Mouse (Mus musculus) embryonic facial prominence, embryonic 10.5 days (tissue): ENCODE measurements around the gene Agbl1. TPM values are rescaled to one million over a fixed set of nuclear protein-coding genes. Genes with fewer than 3 reads are reported as not detected.

Source experiments
- DNase-seq: peaks from one replicate; pipeline ENCODE4 v3.0.0-alpha.2; 2017; ENCODE audit warnings: low spot score
- H3K27ac ChIP-seq: fragments of 300-500 bp; sonication (generic); replicated peaks from 2 replicates; pipeline ENCODE4 v1.5.1; 2016; ENCODE audit warnings: mild to moderate bottlenecking
- H3K27me3 ChIP-seq: fragments of 300-500 bp; sonication (generic); replicated peaks from 2 replicates; pipeline ENCODE4 v1.6.1; 2016; ENCODE audit warnings: low read depth, mild to moderate bottlenecking; ENCODE audit not compliant: poor library complexity, severe bottlenecking
- H3K36me3 ChIP-seq: fragments of 300-500 bp; sonication (generic); replicated peaks from 2 replicates; pipeline ENCODE4 v1.6.1; 2016; ENCODE audit warnings: mild to moderate bottlenecking, moderate library complexity
- H3K4me1 ChIP-seq: fragments of 300-500 bp; sonication (generic); 2 replicates; pipeline ENCODE4 v1.6.1; 2016
- H3K4me3 ChIP-seq: fragments of 300-500 bp; sonication (generic); 2 replicates; pipeline ENCODE4 v1.5.1; 2016; ENCODE audit warnings: mild to moderate bottlenecking, moderate library complexity
- H3K9me3 ChIP-seq: fragments of 300-500 bp; sonication (generic); 2 replicates; pipeline ENCODE4 v1.6.1; 2016; ENCODE audit warnings: mild to moderate bottlenecking
- WGBS: fragments of 180-500 bp; shearing (Covaris S2); methylation state at CpG from one replicate; pipeline ENCODE4 v1.1.7; 2016; 5-methylcytosine and 5-hydroxymethylcytosine counted together
- polyA plus RNA-seq: library from polyadenylated mRNA; unstranded; fragments of >200 nt; fragmentation: Nextera tagmentation; extraction: Ambion mirVana; gene quantifications from 2 replicates; pipeline ENCODE4 v1.2.1, GENCODE M21; 2016

Agbl1 gene
- polyA plus RNA-seq, 1 experiment from 2014 or later, result not detected

- Histone ChIP-seq H3K4me1 (peaks cover 9% of the 10 kb centered on the region), H3K4me3 (no peak overlapping the region), H3K27me3 (no peaks in the 10 kb centered on the region), H3K36me3 (no peaks in the 10 kb centered on the region), H3K27ac (no peak overlapping the region), H3K9me3 (no peaks in the 10 kb centered on the region)
- WGBS, result 48% methylated on average over 15 of the region's 15 CpGs
- peak; percentile 32 for DNase-seq
These were observed 903.1 kb downstream of the Agbl1 start for GRCm38 (mm10) chr7:77132615-77133420.

- Histone ChIP-seq H3K4me3 (no peak overlapping the region), H3K4me1 (peaks cover 9% of the 10 kb centered on the region), H3K27ac (no peak overlapping the region), H3K27me3 (no peaks in the 10 kb centered on the region), H3K9me3 (no peaks in the 10 kb centered on the region), H3K36me3 (no peaks in the 10 kb centered on the region)
- WGBS, result 87% methylated on average over 2 of the region's 2 CpGs
- DNase-seq, result no peak
These were observed 905.2 kb downstream of the Agbl1 start for GRCm38 (mm10) chr7:77134860-77135259.

- no peak for DNase-seq
- no peaks in the 10 kb centered on the region for H3K36me3 ChIP-seq
- no peaks in the 10 kb centered on the region for H3K9me3 ChIP-seq
These were observed 909.0 kb downstream of the Agbl1 start for GRCm38 (mm10) chr7:77138707-77139106.

GRCm38 (mm10) chr7:77147527-77147926, 917.8 kb downstream of the Agbl1 start:
- WGBS, result 75% methylated on average over 3 of the region's 3 CpGs

More at GRCm38 (mm10) chr7:77138707-77139106, 909.0 kb downstream of the Agbl1 start:
- Histone ChIP-seq H3K27me3 (no peaks in the 10 kb centered on the region), H3K4me1 (no peaks in the 10 kb centered on the region), H3K27ac (no peak overlapping the region), H3K4me3 (no peak overlapping the region)

GRCm38 (mm10) chr7:77148820-77149219, 919.1 kb downstream of the Agbl1 start:
- peaks cover 5% of the 10 kb centered on the region for H3K4me1 ChIP-seq
- WGBS, result 84% methylated on average over 4 of the region's 4 CpGs

More at GRCm38 (mm10) chr7:77147527-77147926, 917.8 kb downstream of the Agbl1 start:
- H3K9me3 ChIP-seq, result no peaks in the 10 kb centered on the region
- no peaks in the 10 kb centered on the region for H3K36me3 ChIP-seq
- no peak overlapping the region for H3K27ac ChIP-seq
- DNase-seq, result no peak
- H3K4me1 ChIP-seq, result peaks cover 4% of the 10 kb centered on the region
- no peaks in the 10 kb centered on the region for H3K27me3 ChIP-seq
- no peak overlapping the region for H3K4me3 ChIP-seq

GRCm38 (mm10) chr7:77149846-77150245, 920.2 kb downstream of the Agbl1 start:
- H3K27me3 ChIP-seq, result no peaks in the 10 kb centered on the region
- H3K36me3 ChIP-seq, result no peaks in the 10 kb centered on the region
- no peak overlapping the region for H3K4me3 ChIP-seq
- DNase-seq, result no peak
- WGBS, result 83% methylated on average over 2 of the region's 2 CpGs
- H3K27ac ChIP-seq, result no peak overlapping the region
- no peaks in the 10 kb centered on the region for H3K9me3 ChIP-seq
- H3K4me1 ChIP-seq, result peaks cover 5% of the 10 kb centered on the region

More at GRCm38 (mm10) chr7:77148820-77149219, 919.1 kb downstream of the Agbl1 start:
- Histone ChIP-seq H3K4me3 (no peak overlapping the region), H3K9me3 (no peaks in the 10 kb centered on the region), H3K27ac (no peak overlapping the region), H3K27me3 (no peaks in the 10 kb centered on the region), H3K36me3 (no peaks in the 10 kb centered on the region)
- DNase-seq, result no peak

- Histone ChIP-seq H3K4me1 (peaks cover 5% of the 10 kb centered on the region), H3K27me3 (no peaks in the 10 kb centered on the region), H3K36me3 (no peaks in the 10 kb centered on the region), H3K9me3 (no peaks in the 10 kb centered on the region), H3K27ac (no peak overlapping the region), H3K4me3 (no peak overlapping the region)
- 23% methylated on average over 3 of the region's 3 CpGs for WGBS
- DNase-seq, result no peak
These were observed 922.7 kb downstream of the Agbl1 start for GRCm38 (mm10) chr7:77152393-77152792.

- Histone ChIP-seq H3K4me1 (peaks cover 5% of the 10 kb centered on the region), H3K9me3 (no peaks in the 10 kb centered on the region), H3K27me3 (no peaks in the 10 kb centered on the region), H3K36me3 (no peaks in the 10 kb centered on the region), H3K27ac (no peak overlapping the region), H3K4me3 (no peak overlapping the region)
- no peak for DNase-seq
- 34% methylated on average over 1 of the region's 1 CpGs for WGBS
These were observed 923.2 kb downstream of the Agbl1 start for GRCm38 (mm10) chr7:77152909-77153308.

- Histone ChIP-seq H3K27ac (no peak overlapping the region), H3K27me3 (no peaks in the 10 kb centered on the region), H3K4me3 (no peak overlapping the region), H3K4me1 (no peaks in the 10 kb centered on the region), H3K36me3 (no peaks in the 10 kb centered on the region), H3K9me3 (no peaks in the 10 kb centered on the region)
- 91% methylated on average over 1 of the region's 1 CpGs for WGBS
- DNase-seq, result no peak
These were observed 935.2 kb downstream of the Agbl1 start for GRCm38 (mm10) chr7:77164921-77165320.
